Mouse (Mus musculus): ENCODE data around the gene A630073D07Rik. TPM values are rescaled to one million over a fixed set of nuclear protein-coding genes. Genes with fewer than 3 reads are reported as not detected.
"Not testable (repeated sequence)": the region's sequence is repeated elsewhere in the genome, so short reads cannot be mapped to it uniquely, and the experiment has no call there.

Gene A630073D07Rik
- polyA plus RNA-seq (2016; fragmentation: Nextera tagmentation; extraction: Ambion mirVana) = not detected in 2 replicates

- H3K36me3 ChIP-seq = no peaks in the 10 kb centered on the region
- no peak for ATAC-seq (ENCODE audit: insufficient number of reproducible peaks, low FRiP score)
- no peak within 1 kb of the TSS for H3K9ac ChIP-seq
- H3K27ac ChIP-seq (ENCODE audit: poor library complexity, severe bottlenecking) = no peak within 1 kb of the TSS
- H3K4me1 ChIP-seq (replicated peaks) = no peaks in the 10 kb centered on the region
- H3K27me3 ChIP-seq (replicated peaks) = no peaks in the 10 kb centered on the region
- H3K9me3 ChIP-seq (replicated peaks) = no peaks in the 10 kb centered on the region; the same call in 1 of the 2 replicates
- no peak within 1 kb of the TSS for H3K4me3 ChIP-seq
- H3K4me2 ChIP-seq = no peak within 1 kb of the TSS
- WGBS = 67% methylated on average over 1 of the region's 1 CpGs
These were observed at the start of gene A630073D07Rik for GRCm38 (mm10) chr6:132651426-132651825. TSS of gene A630073D07Rik (minus strand) at chr6:132651526.

GRCm38 (mm10) chr6:132700907-132701306 lies 49.6 kb upstream of the A630073D07Rik start, which contains the start of gene Tas2r121:
TSS of gene Tas2r121 (minus strand) at chr6:132701007.
- Histone ChIP-seq H3K36me3 (no peaks in the 10 kb centered on the region), H3K27me3 (replicated peaks) (no peaks in the 10 kb centered on the region), H3K4me2 (no peak within 1 kb of the TSS), H3K9ac (no peak within 1 kb of the TSS), H3K4me3 (no peak within 1 kb of the TSS), H3K27ac (ENCODE audit: poor library complexity, severe bottlenecking) (no peak within 1 kb of the TSS), H3K4me1 (replicated peaks) (no peaks in the 10 kb centered on the region), H3K9me3 (replicated peaks) (no peaks in the 10 kb centered on the region)
- ATAC-seq (ENCODE audit: insufficient number of reproducible peaks, low FRiP score) = no peak
- WGBS = 64% methylated on average over 1 of the region's 1 CpGs

- H3K4me1 ChIP-seq (replicated peaks); H3K36me3 ChIP-seq; H3K27me3 ChIP-seq (replicated peaks); ATAC-seq (ENCODE audit: insufficient number of reproducible peaks, low FRiP score); H3K9ac ChIP-seq; H3K4me2 ChIP-seq; H3K4me3 ChIP-seq; H3K27ac ChIP-seq (ENCODE audit: poor library complexity, severe bottlenecking): not testable (repeated sequence)
- H3K9me3 ChIP-seq (replicated peaks) = peaks cover 13% of the 10 kb centered on the region; the same call in 1 of the 2 replicates
- WGBS = 79% methylated on average over 7 of the region's 7 CpGs
These were observed 40.3 kb upstream of the A630073D07Rik start for GRCm38 (mm10) chr6:132691596-132691995.

- no peaks in the 10 kb centered on the region for H3K27me3 ChIP-seq (replicated peaks)
- no peak within 1 kb of the TSS for H3K4me3 ChIP-seq
- no peaks in the 10 kb centered on the region for H3K4me1 ChIP-seq (replicated peaks)
- no peaks in the 10 kb centered on the region; the same call in 1 of the 2 replicates for H3K9me3 ChIP-seq (replicated peaks)
- H3K36me3 ChIP-seq = no peaks in the 10 kb centered on the region
- H3K27ac ChIP-seq (ENCODE audit: poor library complexity, severe bottlenecking) = no peak within 1 kb of the TSS
- H3K4me2 ChIP-seq = no peak within 1 kb of the TSS
- no peak within 1 kb of the TSS for H3K9ac ChIP-seq
- ATAC-seq (ENCODE audit: insufficient number of reproducible peaks, low FRiP score) = no peak
These were observed 5.3 kb upstream of the A630073D07Rik start, which contains the start of gene Tas2r120 for GRCm38 (mm10) chr6:132656653-132657052. TSS of gene Tas2r120 (plus strand) at chr6:132656953.

GRCm38 (mm10) chr6:132649399-132649798 lies 1.9 kb downstream of the A630073D07Rik start:
- H3K36me3 ChIP-seq = no peaks in the 10 kb centered on the region
- H3K27me3 ChIP-seq (replicated peaks) = no peaks in the 10 kb centered on the region
- no peak overlapping the region for H3K27ac ChIP-seq (ENCODE audit: poor library complexity, severe bottlenecking)
- H3K4me1 ChIP-seq (replicated peaks) = no peaks in the 10 kb centered on the region
- H3K4me3 ChIP-seq = no peak overlapping the region
- H3K9me3 ChIP-seq (replicated peaks) = peaks cover 2% of the 10 kb centered on the region; the same call in 1 of the 2 replicates
- H3K9ac ChIP-seq = no peak overlapping the region
- no peak for ATAC-seq (ENCODE audit: insufficient number of reproducible peaks, low FRiP score)
- H3K4me2 ChIP-seq = no peak overlapping the region

GRCm38 (mm10) chr6:132595613-132596012 lies 55.7 kb downstream of the A630073D07Rik start, which contains the start of gene Prp2:
TSS of gene Prp2 (plus strand) at chr6:132595913.
- not testable (repeated sequence) for H3K9me3 ChIP-seq (replicated peaks); H3K36me3 ChIP-seq; H3K4me3 ChIP-seq; ATAC-seq (ENCODE audit: insufficient number of reproducible peaks, low FRiP score); H3K27ac ChIP-seq (ENCODE audit: poor library complexity, severe bottlenecking); H3K4me1 ChIP-seq (replicated peaks); H3K4me2 ChIP-seq; H3K9ac ChIP-seq; H3K27me3 ChIP-seq (replicated peaks)
- WGBS = 59% methylated on average over 2 of the region's 2 CpGs

Other genes starting within 250 kb of the A630073D07Rik start
- gene Prh1, start 81.7 kb downstream of the A630073D07Rik start, polyA plus RNA-seq (2016; fragmentation: Nextera tagmentation; extraction: Ambion mirVana) = not detected in 2 replicates
- gene Prp2, start 55.6 kb downstream of the A630073D07Rik start, polyA plus RNA-seq (2016; fragmentation: Nextera tagmentation; extraction: Ambion mirVana) = not detected in 2 replicates
- not detected in 2 replicates for gene Tas2r120, start 5.4 kb upstream of the A630073D07Rik start, polyA plus RNA-seq (2016; fragmentation: Nextera tagmentation; extraction: Ambion mirVana)
- not detected in 2 replicates for gene Tas2r121, start 49.5 kb upstream of the A630073D07Rik start, polyA plus RNA-seq (2016; fragmentation: Nextera tagmentation; extraction: Ambion mirVana)
- not detected in 2 replicates for gene Tas2r122, start 60.4 kb upstream of the A630073D07Rik start, polyA plus RNA-seq (2016; fragmentation: Nextera tagmentation; extraction: Ambion mirVana)
- gene Tas2r115, start 86.5 kb upstream of the A630073D07Rik start, polyA plus RNA-seq (2016; fragmentation: Nextera tagmentation; extraction: Ambion mirVana) = not detected in 2 replicates
- gene Tas2r124, start 103.2 kb upstream of the A630073D07Rik start, polyA plus RNA-seq (2016; fragmentation: Nextera tagmentation; extraction: Ambion mirVana) = not detected in 2 replicates
- gene Tas2r102, start 110.6 kb upstream of the A630073D07Rik start, polyA plus RNA-seq (2016; fragmentation: Nextera tagmentation; extraction: Ambion mirVana) = not detected in 2 replicates
- gene Tas2r136, start 126.6 kb upstream of the A630073D07Rik start, polyA plus RNA-seq (2016; fragmentation: Nextera tagmentation; extraction: Ambion mirVana) = not detected in 2 replicates
- not detected in 2 replicates for gene Tas2r117, start 151.3 kb upstream of the A630073D07Rik start, polyA plus RNA-seq (2016; fragmentation: Nextera tagmentation; extraction: Ambion mirVana)
- gene Tas2r123, start 195.6 kb upstream of the A630073D07Rik start, polyA plus RNA-seq (2016; fragmentation: Nextera tagmentation; extraction: Ambion mirVana) = not detected in 2 replicates
- gene Tas2r116, start 203.9 kb upstream of the A630073D07Rik start, polyA plus RNA-seq (2016; fragmentation: Nextera tagmentation; extraction: Ambion mirVana) = not detected in 2 replicates
- not detected in 2 replicates for gene Tas2r110, start 216.5 kb upstream of the A630073D07Rik start, polyA plus RNA-seq (2016; fragmentation: Nextera tagmentation; extraction: Ambion mirVana)
- not detected in 2 replicates for gene Tas2r113, start 241.5 kb upstream of the A630073D07Rik start, polyA plus RNA-seq (2016; fragmentation: Nextera tagmentation; extraction: Ambion mirVana)